Mouse (Mus musculus) CH12.LX (cell line): ENCODE data around the gene Cdh26. TPM values are rescaled to one million over a fixed set of nuclear protein-coding genes. Genes with fewer than 3 reads are reported as not detected.

Experiments
- DNase-seq: peaks from one replicate; pipeline ENCODE4 v3.0.0-alpha.2; 2013; ENCODE audit errors: extremely low read depth
- H3K27ac ChIP-seq: 2 replicates; pipeline ENCODE4 v1.5.1; 2012; ENCODE audit warnings: low read depth, mild to moderate bottlenecking, control low read depth, moderate library complexity; ENCODE audit not compliant: insufficient read depth
- H3K27me3 ChIP-seq: replicated peaks from 2 replicates; pipeline ENCODE3; 2012; ENCODE audit warnings: inconsistent platforms
- H3K36me3 ChIP-seq, 2 experiments: replicated peaks in 1 of 2; 2 replicates each; pipeline versions ENCODE3 to v1.6.1; 2012; ENCODE audit warnings: inconsistent platforms in 1 of 2, low read length in 1 of 2, mild to moderate bottlenecking in 1 of 2, mixed read lengths in 1 of 2, moderate library complexity in 1 of 2; ENCODE audit not compliant: control insufficient read depth in 1 of 2, insufficient read depth in 1 of 2
- H3K4me1 ChIP-seq, 2 experiments: 2 replicates each; pipeline ENCODE4 v1.6.1; 2012; ENCODE audit warnings: inconsistent platforms in 1 of 2, moderate library complexity in 1 of 2; ENCODE audit not compliant: insufficient read depth in 2 of 2, control insufficient read depth in 1 of 2
- H3K4me2 ChIP-seq: 2 replicates; pipeline ENCODE4 v1.6.1; 2012; ENCODE audit warnings: low read depth, mild to moderate bottlenecking, control low read depth; ENCODE audit not compliant: poor library complexity, insufficient read depth, severe bottlenecking
- H3K4me3 ChIP-seq, 3 experiments: fragments of 150-350 bp in 1 of 3; sonication (generic) in 1 of 3; replicated peaks in 1 of 3; 2 replicates each; pipeline versions ENCODE3 to v1.5.1; 2011 to 2012; ENCODE audit warnings: low read depth in 2 of 3, low read length in 2 of 3, mild to moderate bottlenecking in 2 of 3, moderate library complexity in 2 of 3, control low read depth in 1 of 3, improper control_type of control experiment in 1 of 3, inconsistent platforms in 1 of 3, mixed read lengths in 1 of 3; ENCODE audit not compliant: poor library complexity in 1 of 3
- H3K79me2 ChIP-seq: replicated peaks from 2 replicates; pipeline ENCODE4 v1.6.1; 2012; ENCODE audit warnings: mild to moderate bottlenecking, moderate library complexity; ENCODE audit not compliant: control insufficient read depth, poor library complexity, insufficient read depth, severe bottlenecking; ENCODE audit errors: extremely low read depth
- H3K9ac ChIP-seq: 2 replicates; pipeline ENCODE4 v1.6.1; 2012; ENCODE audit warnings: low read depth, mild to moderate bottlenecking, control low read depth, moderate library complexity; ENCODE audit not compliant: insufficient read depth
- H3K9me3 ChIP-seq: replicated peaks from 2 replicates; pipeline ENCODE3; 2012; ENCODE audit warnings: low read length, inconsistent platforms, mixed read lengths
- BHLHE40 ChIP-seq: IDR thresholded peaks from 2 replicates; pipeline ENCODE4 v1.6.1; 2011; ENCODE audit warnings: mild to moderate bottlenecking, low read depth, low read length, improper control_type of control experiment
- CHD1 ChIP-seq: IDR thresholded peaks from 2 replicates; pipeline ENCODE4 v1.6.1; 2012; ENCODE audit warnings: low read depth, low read length, improper control_type of control experiment, inconsistent platforms
- CTCF ChIP-seq, 2 experiments: IDR thresholded peaks in 1 of 2; conservative IDR thresholded peaks in 1 of 2; 2 replicates each; pipeline ENCODE4 v1.5.1; 2011 to 2012; ENCODE audit warnings: low read depth in 2 of 2, low read length in 2 of 2, improper control_type of control experiment in 1 of 2, inconsistent platforms in 1 of 2, mild to moderate bottlenecking in 1 of 2, moderate library complexity in 1 of 2
- ETS1 ChIP-seq: conservative IDR thresholded peaks from 2 replicates; pipeline ENCODE4 v1.6.1; 2012; ENCODE audit warnings: low read depth, mild to moderate bottlenecking, inconsistent platforms, low read length, improper control_type of control experiment, moderate library complexity
- HCFC1 ChIP-seq: IDR thresholded peaks from 2 replicates; pipeline ENCODE4 v1.6.1; 2012; ENCODE audit warnings: low read depth, mild to moderate bottlenecking, inconsistent platforms, low read length, improper control_type of control experiment
- IRF4 ChIP-seq: IDR thresholded peaks from 2 replicates; pipeline ENCODE4 v1.6.1; 2014; ENCODE audit warnings: low read depth, mild to moderate bottlenecking, inconsistent platforms, low read length, improper control_type of control experiment
- MAX ChIP-seq: IDR thresholded peaks from 2 replicates; pipeline ENCODE4 v1.6.1; 2011; ENCODE audit warnings: low read length, improper control_type of control experiment
- MAZ ChIP-seq: IDR thresholded peaks from 2 replicates; pipeline ENCODE4 v1.6.1; 2012; ENCODE audit warnings: low read depth, mild to moderate bottlenecking, inconsistent platforms, low read length, improper control_type of control experiment, moderate library complexity
- MEF2A ChIP-seq: IDR thresholded peaks from 2 replicates; pipeline ENCODE4 v1.6.1; 2014; ENCODE audit warnings: low read depth, mild to moderate bottlenecking, inconsistent platforms, low read length, improper control_type of control experiment, borderline replicate concordance
- NELFE ChIP-seq: IDR thresholded peaks from 2 replicates; pipeline ENCODE4 v1.6.1; 2011; ENCODE audit warnings: low read depth, low read length, improper control_type of control experiment
- NRF1 ChIP-seq: IDR thresholded peaks from 2 replicates; pipeline ENCODE4 v1.6.1; 2014; ENCODE audit warnings: low read depth, mild to moderate bottlenecking, inconsistent platforms, low read length, improper control_type of control experiment, moderate library complexity
- SMC3 ChIP-seq: IDR thresholded peaks from 2 replicates; pipeline ENCODE4 v1.6.1; 2011; ENCODE audit warnings: low read depth, low read length, improper control_type of control experiment
- TCF12 ChIP-seq: IDR thresholded peaks from 2 replicates; pipeline ENCODE4 v1.6.1; 2014; ENCODE audit warnings: low read depth, mild to moderate bottlenecking, inconsistent platforms, low read length, improper control_type of control experiment
- USF2 ChIP-seq: conservative IDR thresholded peaks from 2 replicates; pipeline ENCODE4 v1.6.1; 2011; ENCODE audit warnings: low read depth, low read length, improper control_type of control experiment
- ZC3H11A ChIP-seq: IDR thresholded peaks from 2 replicates; pipeline ENCODE4 v1.6.1; 2012; ENCODE audit warnings: low read depth, mild to moderate bottlenecking, inconsistent platforms, low read length, improper control_type of control experiment
- ZKSCAN1 ChIP-seq: IDR thresholded peaks from 2 replicates; pipeline ENCODE4 v1.6.1; 2012; ENCODE audit warnings: low read depth, inconsistent platforms, low read length, improper control_type of control experiment, borderline replicate concordance
- ZMIZ1 ChIP-seq: IDR thresholded peaks from 2 replicates; pipeline ENCODE4 v1.6.1; 2012; ENCODE audit warnings: low read depth, mild to moderate bottlenecking, inconsistent platforms, low read length, improper control_type of control experiment
- dilution Hi-C: fragments of 300-500 bp; cut with MboI; formaldehyde crosslinking; loops from 2 replicates; pipeline ENCODE4 v1.14.3; 2020; ENCODE audit warnings: low sequenced_read_pairs; ENCODE audit not compliant: extremely low pct_unique_long_range_greater_than_20kb, extremely low pct_ligation_motif_present
- in situ Hi-C: fragments of 300-500 bp; cut with MboI; formaldehyde crosslinking; loops from 3 replicates; pipeline ENCODE4 v1.14.3; 2019; ENCODE audit warnings: low sequenced_read_pairs, low pct_ligation_motif_present, low pct_unique_long_range_greater_than_20kb, mixed read lengths
- polyA plus RNA-seq: library from polyadenylated mRNA; unstranded; fragments of >175 nt; gene quantifications from 2 replicates; pipeline ENCODE4 v1.2.1, GENCODE M21; 2012; ENCODE audit warnings: low read depth; ENCODE audit not compliant: insufficient read length
- total RNA-seq, 2 experiments: library from RNA; depleted of rRNA; stranded (reverse); fragments of 300-350 nt in 1 of 2; fragments of >200 nt in 1 of 2; gene quantifications; 2 replicates each; pipeline ENCODE4 v1.2.3; 2012 to 2014

Gene Cdh26
- total and polyA plus RNA-seq, 3 experiments, result not detected

DNA sequence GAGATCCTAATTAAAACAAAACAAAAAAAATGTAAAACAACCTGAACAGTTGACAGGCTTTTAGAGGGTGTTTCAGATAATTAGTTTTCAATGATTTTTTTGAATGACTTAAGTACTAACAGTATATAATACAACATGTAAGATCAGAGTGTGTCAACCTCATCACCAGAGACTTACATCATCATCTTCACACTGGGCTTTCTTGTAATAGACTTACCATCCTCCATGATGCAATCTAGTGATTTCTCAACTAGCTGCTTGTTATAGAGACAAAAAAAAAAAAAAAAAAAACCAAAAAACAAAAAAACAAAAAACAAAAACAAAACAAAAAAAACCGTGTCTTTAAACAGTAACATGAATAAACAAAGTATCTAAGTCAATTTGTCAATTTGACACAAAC, 21.3 kb upstream of the Cdh26 start:
- Histone ChIP-seq H3K27ac (no peak overlapping the region), H3K36me3 (no peaks in the 10 kb centered on the region), H3K4me2 (no peak overlapping the region), H3K4me1 (no peaks in the 10 kb centered on the region), H3K9me3 (peaks cover 21% of the 10 kb centered on the region), H3K79me2 (no peaks in the 10 kb centered on the region), H3K4me3 (no peak overlapping the region), H3K27me3 (peaks cover 1% of the 10 kb centered on the region), H3K9ac (no peak overlapping the region)
- in situ Hi-C loops (no loop called here), dilution Hi-C loops (no loop called here)
- DNase-seq, result no peak
- no peak for TF ChIP-seq CHD1
- TF ChIP-seq IRF4, result no peak
- TF ChIP-seq ZC3H11A, result no peak
- no peak for TF ChIP-seq CTCF (conservative IDR thresholded peaks at IDR 0.05 in 1 of 2, IDR thresholded peaks at IDR 0.05 in 1 of 2; ENCODE audit: low read depth in 2 of 2, low read length in 2 of 2)
- TF ChIP-seq, all 38 proteins: peak for 0

DNA sequence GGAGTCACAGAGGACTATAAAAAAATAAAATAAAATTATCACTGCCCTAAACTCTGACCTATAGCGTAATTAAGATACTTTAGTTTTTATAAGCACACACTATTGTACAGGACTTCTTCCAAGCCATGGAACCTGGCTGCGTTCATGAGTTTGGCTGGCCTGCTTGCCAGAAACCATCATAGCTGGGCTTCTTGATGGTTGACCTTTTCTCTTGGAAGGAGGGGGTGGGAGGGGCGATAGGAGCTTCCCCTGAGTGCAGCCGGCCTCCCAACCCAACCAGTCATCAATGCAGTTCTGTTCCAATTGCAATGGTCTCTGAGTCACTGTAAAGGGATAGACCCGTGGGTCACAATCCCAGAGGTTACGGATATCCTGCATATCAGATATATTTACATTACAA, 20.0 kb upstream of the Cdh26 start:
- H3K79me2 ChIP-seq, result no peaks in the 10 kb centered on the region
- no peaks in the 10 kb centered on the region for H3K4me1 ChIP-seq
- in situ Hi-C loops (no loop called here), dilution Hi-C loops (no loop called here)
- H3K27me3 ChIP-seq, result peaks cover 1% of the 10 kb centered on the region
- peaks cover 31% of the 10 kb centered on the region for H3K9me3 ChIP-seq
- DNase-seq, result no peak
- no peak overlapping the region for H3K9ac ChIP-seq
- H3K4me3 ChIP-seq, result no peak overlapping the region
- no peaks in the 10 kb centered on the region for H3K36me3 ChIP-seq
- no peak overlapping the region for H3K4me2 ChIP-seq
- H3K27ac ChIP-seq, result no peak overlapping the region
- TF ChIP-seq NELFE (no peak), SMC3 (no peak), CHD1 (no peak), ZMIZ1 (no peak), MEF2A (no peak), MAX (no peak), TCF12 (no peak), NRF1 (no peak)

DNA sequence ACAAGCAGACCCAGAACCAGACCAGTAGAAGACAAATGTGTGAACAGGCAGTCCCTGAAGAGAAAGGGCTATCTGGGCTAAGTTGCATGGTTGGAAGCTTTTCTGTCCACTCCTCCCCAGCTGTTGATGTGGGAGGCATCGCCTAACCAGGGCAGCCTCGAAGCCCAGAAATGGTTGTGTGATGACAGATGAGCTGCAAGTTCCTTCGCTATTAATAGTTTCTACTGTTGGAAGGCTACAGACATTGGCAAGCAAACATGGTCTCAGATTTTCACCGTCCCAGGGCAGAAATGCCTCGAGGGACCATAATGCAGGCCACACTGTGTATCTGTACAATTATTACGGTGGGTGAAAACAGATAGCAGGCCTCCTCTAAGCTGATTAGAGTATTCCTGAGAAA, 17.7 kb upstream of the Cdh26 start:
- H3K9me3 ChIP-seq, result peaks cover 22% of the 10 kb centered on the region

More for the DNA sequence above, 17.7 kb upstream of the Cdh26 start:
- in situ Hi-C loops, result no loop called here
- dilution Hi-C loops, result no loop called here
- H3K27me3 ChIP-seq, result peaks cover 1% of the 10 kb centered on the region
- TF ChIP-seq ZKSCAN1 (no peak), ETS1 (no peak), BHLHE40 (no peak), MEF2A (no peak), MAZ (no peak), HCFC1 (no peak), USF2 (no peak)
- peaks cover 0 to 3% of the 10 kb centered on the region in 2 experiments; a peak in 1 of 4 replicates for H3K4me1 ChIP-seq
- no peak for DNase-seq
- no peak overlapping the region for H3K9ac ChIP-seq
- no peak overlapping the region for H3K4me2 ChIP-seq
- no peak overlapping the region for H3K27ac ChIP-seq
- H3K79me2 ChIP-seq, result no peaks in the 10 kb centered on the region
- H3K4me3 ChIP-seq, result no peak overlapping the region
- no peaks in the 10 kb centered on the region for H3K36me3 ChIP-seq
